Mouse (Mus musculus) small intestine, adult 2 months (tissue): ENCODE results near the gene Vps33b.

Experiments used
- CTCF ChIP-seq: fragments of 200-500 bp; IDR thresholded peaks from 2 replicates; pipeline ENCODE4 v1.5.1; 2012; ENCODE audit warnings: low read depth, mild to moderate bottlenecking, control low read depth, inconsistent platforms, low read length, moderate library complexity, mixed read lengths; ENCODE audit not compliant: insufficient replicate concordance, insufficient read length; ENCODE audit errors: extremely low read depth
- POLR2A ChIP-seq: fragments of 200-500 bp; IDR thresholded peaks from 2 replicates; pipeline ENCODE4 v1.6.1; 2012; ENCODE audit warnings: low read depth, mild to moderate bottlenecking, control low read depth, inconsistent platforms, low read length, moderate library complexity

DNA sequence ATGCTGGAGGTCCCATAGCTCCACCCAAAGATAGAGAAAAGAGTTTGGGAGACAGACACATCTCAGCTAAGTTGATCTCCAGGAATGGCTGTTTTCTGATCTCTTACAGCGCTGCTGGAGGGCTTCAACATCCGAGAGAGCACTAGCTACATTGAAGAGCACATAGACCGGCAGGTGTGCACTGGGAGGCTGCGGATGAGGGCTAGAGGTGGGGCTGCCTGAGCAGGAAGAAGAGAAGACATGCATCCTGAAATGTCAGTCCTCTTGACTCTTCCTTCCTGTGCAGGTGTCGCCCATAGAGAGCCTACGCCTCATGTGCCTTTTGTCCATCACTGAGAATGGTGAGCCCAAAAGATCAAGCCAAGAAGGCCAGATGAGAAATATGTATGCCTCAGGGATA, 16.3 kb downstream of the Vps33b start:
- TF ChIP-seq CTCF = no peak
- no peak for TF ChIP-seq POLR2A
